Mouse (Mus musculus) embryo, embryonic 10.5 days (tissue): ENCODE measurements around the gene Gm11596.
A peak's percentile ranks its signal among the peaks of the same experiment; 100 is the strongest.
"Not testable (repeated sequence)": the region's sequence is repeated elsewhere in the genome, so short reads cannot be mapped to it uniquely, and the experiment has no call there.

Source experiments
- DNase-seq: peaks from one replicate; pipeline ENCODE4 v3.0.0-alpha.2; 2015; ENCODE audit warnings: low spot score

Gene Gm11596

DNA sequence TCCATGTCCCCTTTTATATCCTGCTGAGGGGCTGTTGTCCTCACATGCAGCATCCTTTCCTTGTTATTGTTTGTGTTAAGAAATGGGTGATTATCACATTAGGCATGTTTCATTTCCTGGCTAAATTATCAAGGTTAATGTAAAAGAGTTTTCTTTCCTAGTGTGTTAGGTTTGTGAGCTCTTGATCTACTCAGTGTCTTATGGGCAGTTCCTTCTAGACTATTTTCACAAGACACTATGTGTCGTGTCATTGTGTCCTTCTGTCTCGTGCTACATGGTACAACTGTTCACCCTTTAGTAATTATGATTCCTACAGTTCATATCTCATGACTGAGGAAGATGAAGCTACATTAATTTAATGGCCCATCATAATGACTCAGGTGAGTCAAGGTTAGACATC, at the start of gene Gm11596:
Gm11596 (minus strand) TSS at position 101 of the 400 bp plus-strand sequence.
- DNase-seq: no peak

DNA sequence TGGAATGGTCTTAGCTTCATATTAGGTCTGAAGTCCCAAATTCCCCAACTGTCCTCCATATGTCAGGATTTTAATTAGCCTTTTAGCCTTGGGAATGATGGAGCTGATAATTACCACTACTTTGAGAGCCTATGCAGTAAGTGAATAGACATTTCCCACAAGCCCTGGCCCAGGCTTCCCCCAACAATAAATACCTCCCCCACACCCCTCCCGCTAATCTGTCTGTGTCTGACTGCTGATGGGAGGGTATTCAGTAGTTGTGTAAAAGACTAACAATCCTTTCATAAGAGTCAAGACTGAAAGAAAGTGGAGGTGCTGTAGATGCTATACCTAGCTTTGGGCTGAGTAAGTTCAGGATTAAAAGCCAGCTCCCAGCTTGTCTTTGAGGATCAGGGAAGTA, 48.9 kb upstream of the Gm11596 start:
- DNase-seq: peak; percentile 1

DNA sequence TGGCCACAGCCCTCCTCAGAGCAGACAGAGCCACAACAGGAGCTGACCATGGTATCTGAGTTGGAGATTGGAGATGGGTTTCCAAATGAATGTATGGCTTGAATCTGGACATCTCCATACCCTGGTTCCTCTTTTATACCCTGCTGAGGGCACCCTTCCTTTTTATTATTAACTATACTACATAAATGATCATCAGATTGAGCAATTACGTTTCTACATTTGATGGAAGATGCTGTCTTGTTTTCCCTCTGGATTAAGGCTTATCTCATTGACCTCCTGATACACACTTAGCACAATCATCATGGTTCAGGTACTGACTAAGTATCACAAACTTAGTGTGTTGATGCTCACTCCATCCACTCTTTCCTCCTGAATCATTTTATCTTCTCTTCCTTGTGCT, 44.7 kb upstream of the Gm11596 start, which contains the start of gene 2300003K06Rik:
2300003K06Rik (minus strand) TSS at position 101 of the 400 bp plus-strand sequence.
- no peak for DNase-seq

DNA sequence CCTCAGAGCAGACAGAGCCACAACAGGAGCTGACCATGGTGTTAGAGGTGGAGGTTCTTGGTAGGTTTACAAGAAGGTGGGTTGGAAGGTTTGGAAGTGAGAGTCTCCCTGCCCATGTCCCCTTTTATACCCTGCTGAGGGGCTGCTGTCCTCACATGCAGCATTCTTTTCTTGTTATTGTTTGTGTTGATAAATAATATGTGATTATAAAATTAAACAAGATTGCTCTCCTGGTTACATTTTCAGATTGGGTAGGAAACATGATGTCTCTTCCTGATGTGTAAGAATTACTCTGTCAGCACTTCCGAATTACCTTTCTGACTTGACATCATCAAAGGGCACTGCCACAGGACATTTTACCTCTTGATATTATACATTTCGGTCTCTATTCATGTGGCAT, 22.3 kb upstream of the Gm11596 start, which contains the start of gene Gm11564:
Gm11564 (minus strand) TSS at position 101 of the 400 bp plus-strand sequence.
- DNase-seq: not testable (repeated sequence)

DNA sequence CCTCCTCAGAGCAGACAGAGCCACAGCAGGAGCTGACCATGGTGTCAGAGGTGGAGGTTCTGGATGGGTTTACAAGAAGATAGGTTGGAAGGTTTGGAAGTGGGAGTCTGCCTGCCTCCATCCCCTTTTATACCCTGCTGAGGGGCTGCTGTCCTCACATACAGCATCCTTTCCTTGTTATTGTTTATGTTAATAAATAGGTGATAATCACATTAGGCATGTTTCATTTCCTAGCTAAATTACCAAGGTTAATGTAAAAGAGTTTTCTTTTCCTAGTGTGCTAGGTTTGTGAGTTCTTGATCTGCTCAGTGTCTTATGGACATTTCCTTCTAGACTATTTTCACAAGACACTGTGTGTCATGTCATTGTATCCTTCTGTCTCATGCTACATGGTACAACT, 16.5 kb upstream of the Gm11596 start, which contains the start of gene Krtap4-13:
Krtap4-13 (minus strand) TSS at position 101 of the 400 bp plus-strand sequence.
- DNase-seq: not testable (repeated sequence)

DNA sequence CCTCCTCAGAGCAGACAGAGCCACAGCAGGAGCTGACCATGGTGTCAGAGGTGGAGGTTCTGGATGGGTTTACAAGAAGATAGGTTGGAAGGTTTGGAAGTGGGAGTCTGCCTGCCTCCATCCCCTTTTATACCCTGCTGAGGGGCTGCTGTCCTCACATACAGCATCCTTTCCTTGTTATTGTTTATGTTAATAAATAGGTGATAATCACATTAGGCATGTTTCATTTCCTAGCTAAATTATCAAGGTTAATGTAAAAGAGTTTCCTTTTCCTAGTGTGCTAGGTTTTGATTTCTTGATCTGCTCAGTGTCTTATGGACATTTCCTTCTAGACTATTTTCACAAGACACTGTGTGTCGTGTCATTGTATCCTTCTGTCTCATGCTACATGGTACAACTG, 11.1 kb upstream of the Gm11596 start, which contains the start of gene Gm11554:
Gm11554 (minus strand) TSS at position 101 of the 400 bp plus-strand sequence.
- not testable (repeated sequence) for DNase-seq

DNA sequence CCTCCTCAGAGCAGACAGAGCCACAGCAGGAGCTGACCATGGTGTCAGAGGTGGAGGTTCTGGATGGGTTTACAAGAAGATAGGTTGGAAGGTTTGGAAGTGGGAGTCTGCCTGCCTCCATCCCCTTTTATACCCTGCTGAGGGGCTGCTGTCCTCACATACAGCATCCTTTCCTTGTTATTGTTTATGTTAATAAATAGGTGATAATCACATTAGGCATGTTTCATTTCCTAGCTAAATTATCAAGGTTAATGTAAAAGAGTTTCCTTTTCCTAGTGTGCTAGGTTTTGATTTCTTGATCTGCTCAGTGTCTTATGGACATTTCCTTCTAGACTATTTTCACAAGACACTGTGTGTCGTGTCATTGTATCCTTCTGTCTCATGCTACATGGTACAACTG, 5.6 kb upstream of the Gm11596 start, which contains the start of gene Gm11569:
Gm11569 (minus strand) TSS at position 101 of the 400 bp plus-strand sequence.
- DNase-seq: not testable (repeated sequence)

DNA sequence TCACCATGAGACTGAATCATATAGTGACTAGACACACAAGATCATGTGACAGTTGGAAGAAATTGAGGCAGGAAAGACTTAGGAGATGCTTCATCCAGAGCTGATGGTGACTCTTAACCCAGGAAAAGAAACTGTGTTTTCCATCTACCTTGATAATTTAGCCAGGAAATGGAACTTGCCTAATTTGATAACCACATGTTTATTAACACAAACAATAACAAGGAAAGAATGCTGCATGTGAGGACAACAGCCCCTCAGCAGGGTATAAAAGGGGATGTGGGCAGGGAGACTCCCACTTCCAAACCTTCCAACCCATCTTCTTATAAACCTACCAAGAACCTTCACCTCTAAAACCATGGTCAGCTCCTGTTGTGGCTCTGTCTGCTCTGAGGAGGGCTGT, 8.4 kb downstream of the Gm11596 start, which contains the start of gene Krtap4-9:
Krtap4-9 (plus strand) TSS at position 301 of the 400 bp plus-strand sequence.
- not testable (repeated sequence) for DNase-seq

DNA sequence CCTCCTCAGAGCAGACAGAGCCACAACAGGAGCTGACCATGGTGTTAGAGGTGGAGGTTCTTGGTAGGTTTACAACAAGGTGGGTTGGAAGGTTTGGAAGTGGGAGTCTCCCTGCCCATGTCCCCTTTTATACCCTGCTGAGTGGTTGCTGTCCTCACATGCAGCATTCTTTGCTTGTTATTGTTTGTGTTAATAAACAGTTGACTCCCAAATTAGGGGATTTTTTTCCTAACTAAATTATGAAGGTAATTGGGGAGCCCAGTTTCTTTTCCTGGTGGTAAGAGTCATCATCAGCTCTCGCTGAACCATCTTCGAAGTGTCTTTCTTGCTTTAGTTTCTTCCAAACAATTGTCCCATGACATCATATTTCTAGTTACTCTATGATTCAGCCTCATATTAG, 12.7 kb downstream of the Gm11596 start, which contains the start of gene Krtap4-8:
Krtap4-8 (minus strand) TSS at position 101 of the 400 bp plus-strand sequence.
- no peak for DNase-seq

DNA sequence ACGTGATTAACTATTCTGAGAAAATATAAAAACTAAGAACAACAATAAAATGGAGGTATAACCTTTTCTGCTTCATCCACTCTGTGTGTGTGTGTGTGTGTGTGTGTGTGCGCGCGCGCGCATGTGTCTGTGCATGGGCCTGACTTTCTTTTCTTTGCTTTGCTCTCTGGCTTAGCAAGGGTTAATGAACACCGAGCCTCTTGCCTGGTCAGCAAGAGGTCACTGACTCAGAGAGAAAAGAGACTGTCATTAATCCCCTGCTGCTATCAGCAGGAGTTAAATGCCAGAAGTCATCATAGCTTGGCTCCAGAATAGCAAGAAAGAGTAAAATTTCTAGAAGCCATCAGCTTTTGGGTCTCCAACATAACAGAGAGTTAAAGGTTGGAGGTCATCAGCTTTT, 14.9 kb downstream of the Gm11596 start:
- DNase-seq: peak; percentile 66

DNA sequence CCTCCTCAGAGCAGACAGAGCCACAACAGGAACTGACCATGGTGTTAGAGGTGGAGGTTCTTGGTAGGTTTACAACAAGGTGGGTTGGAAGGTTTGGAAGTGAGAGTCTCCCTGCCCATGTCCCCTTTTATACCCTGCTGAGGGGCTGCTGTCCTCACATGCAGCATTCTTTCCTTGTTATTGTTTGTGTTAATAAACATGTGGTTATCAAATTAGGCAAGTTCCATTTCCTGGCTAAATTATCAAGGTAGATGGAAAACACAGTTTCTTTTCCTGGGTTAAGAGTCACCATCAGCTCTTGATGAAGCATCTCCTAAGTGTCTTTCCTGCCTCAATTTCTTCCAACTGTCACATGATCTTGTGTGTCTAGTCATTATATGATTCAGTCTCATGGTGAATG, 20.5 kb downstream of the Gm11596 start, which contains the start of gene Gm11595:
Gm11595 (minus strand) TSS at position 101 of the 400 bp plus-strand sequence.
- not testable (repeated sequence) for DNase-seq

DNA sequence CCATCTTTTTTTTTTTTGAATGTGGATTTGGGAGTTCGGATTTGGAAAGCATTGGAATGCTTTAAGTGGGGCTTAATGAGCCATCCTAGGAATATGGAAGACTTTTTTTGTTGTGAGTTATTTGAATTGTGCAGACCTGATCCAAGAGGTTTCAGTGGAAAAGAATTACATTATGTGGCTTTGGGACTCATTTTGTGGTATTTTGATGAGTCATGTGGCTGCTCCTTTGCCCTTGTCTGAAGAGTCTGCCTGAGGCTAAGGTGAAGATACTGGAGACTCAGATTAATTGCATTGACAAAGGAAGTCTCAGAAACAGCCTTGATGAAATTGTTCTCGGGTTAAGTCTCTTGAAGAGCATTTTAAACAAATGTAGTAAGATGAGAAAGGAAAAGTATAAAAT, 24.9 kb downstream of the Gm11596 start:
- DNase-seq: no peak

DNA sequence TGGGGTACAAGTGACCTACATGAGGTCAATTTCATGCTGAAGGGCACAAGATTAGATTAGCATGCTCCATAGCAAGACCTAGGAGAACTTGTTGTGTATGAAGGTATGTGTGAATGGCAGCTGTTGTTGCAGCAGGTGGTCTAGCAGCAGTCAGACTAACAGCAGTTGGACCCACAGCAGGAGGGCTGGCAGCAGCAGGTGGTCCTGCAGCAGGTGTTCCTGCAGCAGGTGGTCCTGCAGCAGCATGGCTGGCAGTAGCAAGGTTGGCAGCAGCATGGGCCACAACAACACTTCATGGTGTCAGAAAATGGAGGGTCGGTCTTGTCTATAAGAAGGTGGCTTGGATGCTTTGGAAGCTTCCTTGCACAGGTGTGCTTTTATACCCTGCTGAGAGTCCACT, 34.4 kb downstream of the Gm11596 start:
- DNase-seq: no peak

DNA sequence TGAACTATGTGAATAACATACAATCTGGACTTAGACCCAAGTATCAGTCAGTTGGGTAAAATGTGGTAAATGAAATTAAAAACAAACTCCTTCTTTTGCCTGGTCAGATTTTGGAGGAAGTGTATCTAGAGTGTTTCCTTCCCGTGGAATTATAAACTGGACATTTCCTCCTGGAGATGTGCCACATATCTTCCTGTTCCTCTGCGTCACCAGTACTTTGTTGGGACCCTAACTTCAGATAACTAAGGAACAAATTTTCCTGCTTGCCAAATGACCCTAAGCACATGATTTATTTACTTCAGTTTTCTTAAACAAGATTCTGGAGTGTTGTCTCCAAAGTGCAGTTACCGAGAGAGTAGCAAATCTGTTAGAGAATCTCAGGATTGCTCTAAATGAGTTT, 49.3 kb downstream of the Gm11596 start:
- no peak for DNase-seq
